ENCODE assay signal across 8 mouse cellular contexts in the genomic region with DNA sequence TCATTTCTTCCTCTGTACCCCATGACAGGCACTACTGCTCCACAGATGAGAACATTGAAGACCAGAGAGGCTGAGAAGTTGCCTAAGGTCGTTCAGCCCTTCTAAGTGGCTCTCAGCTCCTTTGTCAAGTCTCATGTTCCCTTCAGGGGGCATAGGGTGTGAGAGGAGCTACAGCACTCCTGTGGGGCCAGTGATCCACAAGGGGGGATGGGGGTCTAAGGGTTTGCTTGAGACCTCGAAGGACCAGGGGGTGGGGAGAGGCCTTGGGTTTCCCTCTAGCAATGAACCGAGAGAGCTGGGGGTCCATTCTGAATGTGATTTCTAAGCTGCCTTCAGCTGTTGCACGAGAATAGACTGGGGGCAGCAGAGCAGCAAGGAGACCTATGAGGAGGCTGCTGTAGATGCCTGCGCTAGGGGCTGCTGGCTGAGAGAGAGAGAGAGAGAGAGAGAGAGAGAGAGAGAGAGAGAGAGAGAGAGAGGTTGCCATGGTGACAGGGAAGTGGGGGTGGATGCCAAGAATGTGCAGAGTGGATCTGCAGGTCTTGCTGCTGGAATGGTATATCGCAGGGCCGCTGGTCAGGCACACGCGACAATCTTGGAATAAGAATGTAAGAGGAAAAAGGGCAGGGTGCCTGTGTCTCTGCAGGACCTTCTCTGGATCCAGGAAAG. TPM values are rescaled to one million over a fixed set of nuclear protein-coding genes. Genes with fewer than 3 reads are reported as not detected.
A peak's percentile ranks its signal among the peaks of the same experiment; 100 is the strongest.
DNase-seq lines count a peak whose midpoint lies in the region; ATAC-seq and TF ChIP-seq lines count a peak whose summit lies in the region.

No protein-coding gene starts in this region.

- H3K36me3 ChIP-seq in midbrain, embryonic 15.5 days (replicated peaks) = peaks cover 16% of the 10 kb centered on the region

- H3K4me2 ChIP-seq in midbrain, embryonic 15.5 days = peak overlapping the region; percentile 28; the same call in 1 of the 2 replicates

- H3K9me3 ChIP-seq in midbrain, embryonic 15.5 days = no peaks in the 10 kb centered on the region

- peaks cover 42% of the 10 kb centered on the region for H3K4me1 ChIP-seq in midbrain, embryonic 15.5 days

- H3K27me3 ChIP-seq in midbrain, embryonic 15.5 days (replicated peaks) = no peaks in the 10 kb centered on the region

- intact Hi-C loops in gastrocnemius, adult 2 months (cut with DNase I) = no loop called here

- H3K9ac ChIP-seq in midbrain, embryonic 15.5 days = peak overlapping the region; percentile 9; the same call in 1 of the 2 replicates

- 4% methylated on average over 9 of the region's 9 CpGs for WGBS in midbrain, embryonic 15.5 days

- peak overlapping the region; percentile 91 for H3K27ac ChIP-seq in gastrocnemius, adult 2 months
- H3K27ac ChIP-seq in midbrain, embryonic 15.5 days = peak overlapping the region; percentile 90

- no peak overlapping the region for H3K4me3 ChIP-seq in gastrocnemius, adult 2 months
- no peak overlapping the region for H3K4me3 ChIP-seq in midbrain, embryonic 15.5 days

- ATAC-seq in midbrain, embryonic 15.5 days (replicated peaks) = peak; percentile 84

- no peak for TF ChIP-seq CTCF in gastrocnemius, adult 2 months (IDR thresholded peaks at IDR 0.05)

- no peak for DNase-seq in gastrocnemius, adult 2 months
- DNase-seq in gastrocnemius, postnatal 25 days = no peak
- peak; percentile 30 for DNase-seq in urinary bladder, postnatal 14 days (ENCODE audit: low spot score)
- no peak for DNase-seq in urinary bladder, postnatal 4 days (ENCODE audit: low spot score in 2 of 2)
- DNase-seq in layer of hippocampus, postnatal 14 days (ENCODE audit: low spot score in 2 of 2) = peak; percentile 32 to 60
- DNase-seq in adrenal gland, adult 2 months = no peak
- no peak for DNase-seq in urinary bladder, adult 2 months (ENCODE audit: low spot score)

RNA-seq across cellular contexts. Expression of gene Slc6a6, which starts 36.1 kb away (rescaled TPM):
- 10 to 100 TPM; 67.0 to 91.9 TPM for total RNA-seq in gastrocnemius, adult 2 months (2021)
- total RNA-seq in gastrocnemius, postnatal 25 days (2021) = 10 to 100 TPM; 52.1 to 57.8 TPM
- 100 to 1,000 TPM; 149 to 151 TPM for total RNA-seq in layer of hippocampus, postnatal 14 days (2021)
- polyA plus RNA-seq in midbrain, embryonic 15.5 days (2015; fragmentation: Nextera tagmentation; extraction: Ambion mirVana) = 117 and 123 TPM in 2 replicates
- total RNA-seq in adrenal gland, adult 2 months (2021) = 100 to 1,000 TPM; 466 to 626 TPM
- 570 and 815 TPM in 2 replicates for polyA plus RNA-seq in adrenal gland, adult 2 months (2012; rRNA removed)
- polyA plus RNA-seq in urinary bladder, adult 2 months (2012; rRNA removed) = 55.0 and 73.2 TPM in 2 replicates

Comparison
In these comparisons a context has a peak if more than half of its experiments do, and no peak if none do; other contexts are left out.
1. DNase-seq: peak in urinary bladder, postnatal 14 days (single experiment) and layer of hippocampus, postnatal 14 days (2 of 2); none in gastrocnemius, adult 2 months (single experiment), gastrocnemius, postnatal 25 days (single experiment), urinary bladder, postnatal 4 days (0 of 2), adrenal gland, adult 2 months (single experiment) and urinary bladder, adult 2 months (single experiment).